Mouse (Mus musculus): ENCODE measurements around the gene Alg2. TPM values are rescaled to one million over a fixed set of nuclear protein-coding genes. Genes with fewer than 3 reads are reported as not detected.

Alg2 gene
- total and polyA plus RNA-seq, 2 experiments, result 3.7 to 17.4 TPM

GRCm38 (mm10) chr4:47503045-47503444 is 28.9 kb upstream of the Alg2 start:
- Histone ChIP-seq H3K4me3 (ENCODE audit: insufficient read depth, low read depth, low read length) (no peak overlapping the region), H3K4me1 (ENCODE audit: control insufficient read depth, insufficient read depth, low read length) (no peaks in the 10 kb centered on the region), H3K9ac (ENCODE audit: low read depth, low read length) (no peak overlapping the region), H3K27me3 (ENCODE audit: control insufficient read depth, insufficient read depth, low read length) (no peaks in the 10 kb centered on the region), H3K36me3 (ENCODE audit: control insufficient read depth, insufficient read depth, low read length) (no peaks in the 10 kb centered on the region), H3K79me2 (ENCODE audit: control insufficient read depth, insufficient read depth, low read length) (no peaks in the 10 kb centered on the region), H3K27ac (replicated peaks; ENCODE audit: insufficient read depth, low read depth, low read length) (no peak overlapping the region)
- TF ChIP-seq POLR2A (IDR thresholded peaks at IDR 0.05; ENCODE audit: extremely low read depth, insufficient read depth, low read length), result no peak
- DNase-seq (ENCODE audit: extremely low read depth, low read depth, low spot score), result no peak
- 83% methylated on average over 6 of the region's 6 CpGs for WGBS

GRCm38 (mm10) chr4:47502546-47502971 is 28.4 kb upstream of the Alg2 start:
- DNase-seq (ENCODE audit: extremely low read depth, low read depth, low spot score), result peak; percentile 26
- Histone ChIP-seq H3K4me1 (ENCODE audit: control insufficient read depth, insufficient read depth, low read length) (no peaks in the 10 kb centered on the region), H3K27me3 (ENCODE audit: control insufficient read depth, insufficient read depth, low read length) (no peaks in the 10 kb centered on the region), H3K79me2 (ENCODE audit: control insufficient read depth, insufficient read depth, low read length) (no peaks in the 10 kb centered on the region), H3K9ac (ENCODE audit: low read depth, low read length) (no peak overlapping the region), H3K27ac (replicated peaks; ENCODE audit: insufficient read depth, low read depth, low read length) (no peak overlapping the region), H3K36me3 (ENCODE audit: control insufficient read depth, insufficient read depth, low read length) (no peaks in the 10 kb centered on the region), H3K4me3 (ENCODE audit: insufficient read depth, low read depth, low read length) (no peak overlapping the region)
- WGBS, result 21% methylated on average over 4 of the region's 4 CpGs
- no peak for TF ChIP-seq POLR2A (IDR thresholded peaks at IDR 0.05; ENCODE audit: extremely low read depth, insufficient read depth, low read length)
- peak; percentile 39; the same call in 1 of the 2 replicates for TF ChIP-seq CTCF (IDR thresholded peaks at IDR 0.05; ENCODE audit: low read depth, low read length)

DNA sequence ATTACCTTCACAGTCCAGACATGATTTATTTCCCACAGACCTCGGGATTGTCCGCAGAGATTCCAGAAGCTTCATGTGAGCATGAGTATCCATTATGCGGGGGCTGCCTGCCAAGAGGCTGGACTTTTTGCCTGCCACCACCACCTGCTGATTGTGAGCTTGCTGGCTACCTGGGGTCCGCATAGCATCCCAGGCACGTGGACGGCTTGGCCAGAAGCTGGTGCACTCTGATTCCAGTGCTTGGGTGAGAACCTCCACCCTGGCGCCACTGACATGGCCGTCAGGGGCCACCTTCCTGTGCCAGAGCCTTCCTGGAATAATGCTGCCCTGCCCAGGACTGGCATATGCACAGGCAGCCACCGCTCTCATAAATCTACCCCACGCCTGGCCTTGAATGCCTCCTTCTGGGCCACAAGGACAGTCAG is 25.0 kb upstream of the Alg2 start:
- no peaks in the 10 kb centered on the region for H3K36me3 ChIP-seq (ENCODE audit: control insufficient read depth, insufficient read depth, low read length)
- no peak for DNase-seq (ENCODE audit: extremely low read depth, low read depth, low spot score)
- whole genome bisulfite sequencing, result 84% methylated on average over 10 of the region's 10 CpGs
- TF ChIP-seq CTCF (IDR thresholded peaks at IDR 0.05; ENCODE audit: low read depth, low read length) (no peak), POLR2A (IDR thresholded peaks at IDR 0.05; ENCODE audit: extremely low read depth, insufficient read depth, low read length) (no peak)
- H3K79me2 ChIP-seq (ENCODE audit: control insufficient read depth, insufficient read depth, low read length), result no peaks in the 10 kb centered on the region
- no peaks in the 10 kb centered on the region for H3K27me3 ChIP-seq (ENCODE audit: control insufficient read depth, insufficient read depth, low read length)
- H3K9ac ChIP-seq (ENCODE audit: low read depth, low read length), result no peak overlapping the region
- H3K4me3 ChIP-seq (ENCODE audit: insufficient read depth, low read depth, low read length), result no peak overlapping the region
- H3K4me1 ChIP-seq (ENCODE audit: control insufficient read depth, insufficient read depth, low read length), result no peaks in the 10 kb centered on the region
- no peak overlapping the region for H3K27ac ChIP-seq (replicated peaks; ENCODE audit: insufficient read depth, low read depth, low read length)

- TF ChIP-seq POLR2A (IDR thresholded peaks at IDR 0.05; ENCODE audit: extremely low read depth, insufficient read depth, low read length), result no peak
- no peak for TF ChIP-seq CTCF (IDR thresholded peaks at IDR 0.05; ENCODE audit: low read depth, low read length)
- Histone ChIP-seq H3K27me3 (ENCODE audit: control insufficient read depth, insufficient read depth, low read length) (no peaks in the 10 kb centered on the region), H3K79me2 (ENCODE audit: control insufficient read depth, insufficient read depth, low read length) (no peaks in the 10 kb centered on the region), H3K9ac (ENCODE audit: low read depth, low read length) (no peak overlapping the region), H3K4me3 (ENCODE audit: insufficient read depth, low read depth, low read length) (no peak overlapping the region), H3K36me3 (ENCODE audit: control insufficient read depth, insufficient read depth, low read length) (no peaks in the 10 kb centered on the region), H3K27ac (replicated peaks; ENCODE audit: insufficient read depth, low read depth, low read length) (no peak overlapping the region), H3K4me1 (ENCODE audit: control insufficient read depth, insufficient read depth, low read length) (no peaks in the 10 kb centered on the region)
- DNase-seq (ENCODE audit: extremely low read depth, low read depth, low spot score), result no peak
- WGBS, result 61% methylated on average over 7 of the region's 7 CpGs
Measured at GRCm38 (mm10) chr4:47497811-47498385, 23.8 kb upstream of the Alg2 start.

DNA sequence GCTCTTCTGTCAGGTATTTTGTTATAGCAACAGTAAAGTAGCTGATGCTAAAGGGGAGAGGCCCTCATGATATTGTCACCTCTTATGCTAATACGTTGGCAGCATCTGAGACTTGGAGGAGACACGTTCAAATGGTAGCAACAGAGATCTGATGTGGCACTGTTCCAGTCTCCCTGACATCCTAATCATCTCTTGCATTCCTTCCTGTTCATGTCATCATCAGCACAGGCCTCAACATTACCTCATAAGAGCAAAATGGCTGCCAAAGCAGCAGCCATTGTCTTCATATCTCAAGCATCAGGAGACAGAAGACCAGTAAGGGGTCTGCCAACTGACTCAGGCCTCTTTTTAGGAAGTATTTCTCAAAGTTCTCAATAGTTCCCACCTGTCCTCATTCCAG is 20.6 kb upstream of the Alg2 start:
- TF ChIP-seq CTCF (IDR thresholded peaks at IDR 0.05; ENCODE audit: low read depth, low read length), result no peak
- TF ChIP-seq POLR2A (IDR thresholded peaks at IDR 0.05; ENCODE audit: extremely low read depth, insufficient read depth, low read length), result no peak
- H3K36me3 ChIP-seq (ENCODE audit: control insufficient read depth, insufficient read depth, low read length), result no peaks in the 10 kb centered on the region
- H3K27ac ChIP-seq (replicated peaks; ENCODE audit: insufficient read depth, low read depth, low read length), result no peak overlapping the region
- H3K79me2 ChIP-seq (ENCODE audit: control insufficient read depth, insufficient read depth, low read length), result no peaks in the 10 kb centered on the region
- H3K9ac ChIP-seq (ENCODE audit: low read depth, low read length), result no peak overlapping the region
- no peak overlapping the region for H3K4me3 ChIP-seq (ENCODE audit: insufficient read depth, low read depth, low read length)
- 78% methylated on average over 2 of the region's 2 CpGs for WGBS
- no peaks in the 10 kb centered on the region for H3K4me1 ChIP-seq (ENCODE audit: control insufficient read depth, insufficient read depth, low read length)
- H3K27me3 ChIP-seq (ENCODE audit: control insufficient read depth, insufficient read depth, low read length), result no peaks in the 10 kb centered on the region
- no peak for DNase-seq (ENCODE audit: extremely low read depth, low read depth, low spot score)

- no peaks in the 10 kb centered on the region for H3K27me3 ChIP-seq (ENCODE audit: control insufficient read depth, insufficient read depth, low read length)
- DNase-seq (ENCODE audit: extremely low read depth, low read depth, low spot score), result no peak
- no peak overlapping the region for H3K9ac ChIP-seq (ENCODE audit: low read depth, low read length)
- 72% methylated on average over 1 of the region's 1 CpGs for WGBS
- no peaks in the 10 kb centered on the region for H3K79me2 ChIP-seq (ENCODE audit: control insufficient read depth, insufficient read depth, low read length)
- TF ChIP-seq POLR2A (IDR thresholded peaks at IDR 0.05; ENCODE audit: extremely low read depth, insufficient read depth, low read length) (no peak), CTCF (IDR thresholded peaks at IDR 0.05; ENCODE audit: low read depth, low read length) (no peak)
- H3K4me3 ChIP-seq (ENCODE audit: insufficient read depth, low read depth, low read length), result no peak overlapping the region
- no peak overlapping the region for H3K27ac ChIP-seq (replicated peaks; ENCODE audit: insufficient read depth, low read depth, low read length)
- H3K4me1 ChIP-seq (ENCODE audit: control insufficient read depth, insufficient read depth, low read length), result no peaks in the 10 kb centered on the region
- no peaks in the 10 kb centered on the region for H3K36me3 ChIP-seq (ENCODE audit: control insufficient read depth, insufficient read depth, low read length)
Measured at GRCm38 (mm10) chr4:47494137-47494536, 20.0 kb upstream of the Alg2 start.

All from liver, adult 2 months (tissue).